Mouse (Mus musculus) fibroblast of lung, adult 2 months (primary cell): ENCODE results near the gene Cnn1.
"Not testable (repeated sequence)": the region's sequence is repeated elsewhere in the genome, so short reads cannot be mapped to it uniquely, and the experiment has no call there.

ENCODE experiments used
- DNase-seq: peaks from one replicate; pipeline ENCODE4 v3.0.0-alpha.2; 2011; ENCODE audit warnings: low read depth

Gene Cnn1

DNA sequence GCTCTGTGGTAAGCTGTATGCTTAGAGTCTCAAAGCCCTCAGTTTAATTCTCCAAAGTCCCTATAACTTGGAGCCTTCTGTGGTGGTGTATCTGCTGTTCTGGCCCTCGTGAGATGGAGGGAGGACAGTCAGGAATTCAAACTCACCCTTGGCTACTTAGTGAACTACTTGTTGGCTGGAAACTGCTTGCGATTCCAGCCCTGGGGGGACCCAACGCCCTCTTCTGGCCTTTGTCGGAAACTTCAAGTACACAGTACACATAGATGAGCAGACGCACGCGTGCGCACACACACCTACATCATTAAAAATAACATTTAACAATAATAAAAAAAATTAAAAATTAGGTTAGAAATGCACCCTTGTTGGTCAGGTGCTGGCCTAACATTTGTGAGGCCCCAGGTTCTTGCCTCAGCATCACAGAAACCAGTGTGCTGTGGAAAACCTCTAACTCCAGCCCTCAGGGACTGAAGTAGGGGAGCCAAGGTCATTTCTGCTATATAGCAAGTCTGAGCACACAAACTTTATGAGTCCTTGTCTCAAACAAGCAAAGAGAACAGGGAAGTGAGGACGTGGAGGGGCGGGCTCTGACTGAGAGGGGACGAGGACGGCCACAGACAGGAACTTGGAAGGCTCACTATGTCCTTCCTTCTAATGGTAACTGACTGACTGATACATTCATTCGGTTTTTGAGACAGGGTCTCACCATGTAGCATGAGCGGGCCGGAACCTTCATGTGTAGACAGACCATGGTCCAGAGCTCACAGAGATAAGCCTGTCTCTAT is 26.4 kb downstream of the Cnn1 start:
- DNase-seq, result no peak

- DNase-seq, result peak; percentile 79
These were observed 32.4 kb downstream of the Cnn1 start for GRCm38 (mm10) chr9:22131226-22131981.

DNA sequence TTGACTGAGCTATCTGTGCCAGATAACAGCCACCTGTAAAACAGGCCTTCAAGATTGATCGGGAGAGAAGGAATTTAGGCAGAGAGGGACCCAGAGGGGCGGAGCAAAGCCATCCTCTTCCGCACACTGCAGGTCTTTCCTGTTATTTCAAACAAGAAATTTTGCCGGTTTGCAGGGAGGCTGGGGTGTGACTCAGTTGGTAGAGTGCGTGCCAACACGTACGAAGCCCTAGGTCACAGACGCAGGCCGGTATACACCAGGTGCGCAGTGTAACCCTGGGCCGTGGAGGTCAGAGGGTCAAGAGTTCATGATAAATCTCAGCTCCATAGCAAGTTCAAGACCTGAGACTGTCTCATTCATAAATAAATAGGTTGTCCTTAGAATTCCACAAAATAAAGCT is 33.2 kb downstream of the Cnn1 start:
- no peak for DNase-seq

DNA sequence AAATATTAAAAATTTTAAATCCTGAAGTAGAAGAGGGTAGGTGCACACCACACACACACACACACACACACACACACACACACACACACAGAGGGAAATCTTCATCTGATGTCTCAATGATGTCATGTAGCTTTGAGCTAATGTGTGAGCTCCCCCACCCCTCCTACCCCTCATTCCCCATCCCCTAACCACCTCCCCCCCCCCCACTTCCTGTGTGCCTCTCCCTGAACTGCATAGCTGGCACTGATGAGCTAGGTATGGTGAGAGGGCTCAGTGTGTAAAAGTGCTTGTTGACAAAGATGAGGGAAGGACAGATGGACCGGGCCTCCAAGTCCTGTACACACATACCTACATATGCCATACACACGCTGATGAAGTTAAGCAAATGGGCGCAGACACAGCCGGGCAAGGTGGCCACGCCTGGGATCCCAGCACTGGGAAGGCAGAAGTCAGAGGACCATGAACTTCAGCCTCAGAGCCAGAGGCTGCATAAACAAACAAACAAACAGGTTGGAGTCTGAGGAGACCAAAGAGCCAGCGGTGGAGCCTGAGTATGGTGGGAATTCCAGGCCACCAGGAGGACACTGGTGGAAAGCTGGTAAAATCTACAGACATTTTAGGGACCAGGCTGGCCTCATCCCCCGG is 35.4 kb downstream of the Cnn1 start:
- DNase-seq, result no peak

DNA sequence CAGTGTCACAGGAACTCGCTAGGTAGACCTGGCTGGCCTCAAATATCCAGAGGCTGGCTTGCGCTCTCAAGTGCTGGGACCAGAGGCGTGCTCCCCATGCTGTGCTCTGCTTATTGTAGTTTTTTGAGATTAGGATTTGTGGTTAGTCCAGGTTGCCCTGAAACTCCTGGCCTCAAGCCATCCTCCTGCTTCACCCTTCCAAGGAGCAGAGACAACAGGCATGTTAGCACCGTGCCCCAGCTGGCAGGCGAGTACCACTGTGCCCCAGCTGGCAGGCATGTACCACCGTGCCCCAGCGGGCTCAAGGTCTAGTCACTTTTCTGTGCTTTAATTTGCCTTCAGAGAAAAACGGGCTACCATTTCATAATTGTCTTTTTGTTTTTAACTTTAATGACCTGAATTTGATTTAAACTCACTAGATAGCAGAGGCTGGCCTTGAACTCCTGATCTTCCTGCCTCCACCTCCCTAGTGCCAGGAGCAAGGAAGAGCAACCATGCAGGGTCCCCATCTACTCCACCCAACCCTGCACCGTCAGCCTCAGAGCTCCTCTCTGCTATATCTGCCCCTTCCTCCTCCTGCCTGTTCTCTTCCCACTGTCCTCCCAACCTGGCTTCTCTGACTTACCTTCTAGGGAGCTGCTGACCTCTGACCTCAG is 36.1 kb downstream of the Cnn1 start:
- no peak for DNase-seq

DNA sequence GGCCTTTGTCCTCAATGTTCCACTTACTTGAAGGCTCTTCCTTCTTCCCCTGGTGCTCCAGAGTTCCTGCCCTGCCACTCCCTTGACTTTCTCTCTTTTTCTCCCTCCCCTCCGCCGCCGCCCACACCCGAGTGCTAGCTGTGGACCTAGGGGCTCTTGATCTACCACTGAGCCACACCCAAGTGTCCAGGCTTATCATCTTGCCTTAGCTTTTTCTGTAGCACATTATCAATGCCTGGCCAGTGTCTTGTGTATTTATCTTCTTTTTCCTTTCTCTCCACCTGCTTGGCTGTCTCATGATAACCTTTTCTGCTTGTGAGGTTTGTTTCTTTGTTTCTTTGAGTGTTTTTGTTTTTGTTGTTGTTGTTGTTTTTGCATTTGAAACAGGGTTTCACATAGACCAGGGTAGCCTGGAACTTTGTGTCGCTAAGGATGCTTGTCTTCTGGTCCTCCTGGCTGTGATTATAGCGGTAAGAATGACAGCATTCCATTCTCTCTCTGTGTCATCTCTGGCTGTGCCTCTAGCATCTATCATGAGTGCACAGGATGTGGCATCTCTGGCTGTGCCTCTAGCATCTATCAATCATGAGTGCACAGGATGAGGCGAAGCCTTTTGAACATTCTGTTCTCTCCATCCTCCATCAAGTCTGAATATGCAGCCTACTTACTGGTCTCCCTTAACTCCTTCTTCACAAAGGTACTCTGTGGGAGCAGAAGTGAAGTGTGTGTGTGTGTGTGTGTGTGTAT is 36.8 kb downstream of the Cnn1 start, which contains the start of gene Acp5:
Gene Acp5, minus strand, starts transcription at position 68 of the 747 bp plus-strand sequence.
- DNase-seq, result no peak

DNA sequence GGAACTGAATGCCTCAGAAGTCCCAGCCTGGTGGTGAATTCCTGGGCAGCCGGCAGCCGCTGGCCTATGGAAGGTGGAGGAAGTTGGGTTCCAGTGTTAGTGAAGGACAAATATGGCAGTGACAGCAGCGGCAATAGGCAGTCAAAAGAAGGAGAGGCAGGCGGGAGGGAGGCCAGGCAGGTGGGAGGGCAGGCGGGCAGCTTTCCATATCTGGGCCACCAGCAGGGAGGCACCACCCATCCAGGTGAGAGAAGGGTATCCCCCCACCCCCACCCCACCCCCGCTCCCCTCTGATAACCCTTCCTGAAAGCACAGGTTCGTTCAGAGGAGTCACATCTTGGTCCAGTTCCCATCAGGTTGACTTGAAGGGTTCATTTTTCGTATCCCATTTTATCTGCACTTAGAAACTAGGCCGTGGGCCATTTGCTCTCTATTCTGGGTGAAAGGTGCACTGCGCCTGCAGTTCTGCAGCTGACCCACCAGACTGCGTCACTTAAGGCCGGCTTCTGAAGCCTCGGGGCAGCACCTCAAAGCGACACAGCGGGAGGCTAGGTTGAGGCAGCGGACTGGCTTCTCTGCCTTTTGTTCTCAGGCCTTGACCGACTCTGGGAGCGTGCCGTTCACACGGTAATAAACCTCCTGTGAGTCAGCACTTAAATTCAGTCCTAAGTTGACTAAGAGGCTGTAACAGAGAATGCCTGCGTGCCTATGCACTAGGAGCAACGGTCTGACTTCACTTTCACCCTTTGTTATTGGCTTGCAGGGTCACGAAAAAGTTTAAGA is 37.9 kb downstream of the Cnn1 start:
- DNase-seq, result peak; percentile 73

DNA sequence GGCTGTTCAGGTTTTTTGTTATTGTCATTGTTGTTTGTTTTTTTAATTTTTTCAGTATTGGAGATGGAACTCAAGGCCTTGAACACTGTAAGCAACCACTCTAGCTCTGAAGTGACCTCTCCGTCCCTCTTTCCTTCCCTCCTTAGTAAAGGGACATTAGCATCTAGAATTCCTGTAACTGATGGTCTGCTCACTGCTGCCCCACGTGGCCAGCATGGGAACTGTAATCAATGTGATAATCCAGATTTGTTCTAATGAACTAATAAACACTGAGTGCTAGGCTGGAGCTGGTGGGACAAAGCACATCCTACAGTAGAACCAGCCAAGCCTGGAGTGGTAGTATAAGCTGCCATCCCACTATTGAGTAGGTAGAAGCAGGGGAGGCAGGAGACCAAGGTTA is 39.5 kb downstream of the Cnn1 start:
- no peak for DNase-seq

GRCm38 (mm10) chr9:22139746-22140145 is 40.7 kb downstream of the Cnn1 start:
- no peak for DNase-seq

DNA sequence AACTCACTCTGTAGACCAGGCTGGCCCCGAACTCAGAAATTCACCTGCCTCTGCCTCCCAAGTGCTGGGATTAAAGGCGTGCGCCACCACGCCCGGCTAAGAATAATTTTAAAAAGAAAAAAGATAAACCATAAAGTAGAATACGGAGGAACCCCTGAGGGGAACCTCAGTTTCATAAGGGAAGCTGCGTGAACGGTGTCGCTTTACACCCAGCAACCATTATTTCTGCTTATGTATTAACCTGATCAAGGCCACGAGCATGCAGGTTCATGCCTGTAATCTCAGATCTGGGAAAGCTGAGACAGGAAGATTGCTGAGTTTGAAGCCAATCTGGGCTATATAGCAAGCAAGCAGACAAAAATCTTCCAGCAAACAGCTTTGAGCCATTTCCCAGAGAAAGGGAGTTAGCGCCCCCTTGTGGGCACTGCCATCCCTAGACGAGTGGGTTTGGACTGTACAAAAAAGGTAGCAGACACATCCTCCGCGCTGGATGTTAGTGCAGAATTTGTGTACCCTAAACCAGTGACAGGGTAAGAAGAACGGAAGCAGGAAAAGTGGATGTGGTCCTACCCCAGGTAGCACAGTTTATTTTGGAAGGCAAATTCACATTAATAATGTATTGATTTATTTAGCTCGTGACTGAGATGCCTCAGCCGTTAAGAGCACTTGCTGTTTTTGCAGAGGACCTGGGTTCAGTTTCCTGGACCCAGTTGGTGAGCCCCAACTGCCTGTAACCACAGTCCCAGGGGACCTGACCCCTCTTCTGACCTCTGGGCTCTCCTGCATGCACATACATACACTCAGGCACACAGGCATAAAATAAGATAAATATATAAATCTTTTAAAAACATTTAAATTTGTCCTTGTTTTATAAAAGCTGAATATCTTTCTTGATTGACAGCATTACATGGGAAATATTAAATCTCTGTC is 44.4 kb downstream of the Cnn1 start:
- no peak for DNase-seq

DNA sequence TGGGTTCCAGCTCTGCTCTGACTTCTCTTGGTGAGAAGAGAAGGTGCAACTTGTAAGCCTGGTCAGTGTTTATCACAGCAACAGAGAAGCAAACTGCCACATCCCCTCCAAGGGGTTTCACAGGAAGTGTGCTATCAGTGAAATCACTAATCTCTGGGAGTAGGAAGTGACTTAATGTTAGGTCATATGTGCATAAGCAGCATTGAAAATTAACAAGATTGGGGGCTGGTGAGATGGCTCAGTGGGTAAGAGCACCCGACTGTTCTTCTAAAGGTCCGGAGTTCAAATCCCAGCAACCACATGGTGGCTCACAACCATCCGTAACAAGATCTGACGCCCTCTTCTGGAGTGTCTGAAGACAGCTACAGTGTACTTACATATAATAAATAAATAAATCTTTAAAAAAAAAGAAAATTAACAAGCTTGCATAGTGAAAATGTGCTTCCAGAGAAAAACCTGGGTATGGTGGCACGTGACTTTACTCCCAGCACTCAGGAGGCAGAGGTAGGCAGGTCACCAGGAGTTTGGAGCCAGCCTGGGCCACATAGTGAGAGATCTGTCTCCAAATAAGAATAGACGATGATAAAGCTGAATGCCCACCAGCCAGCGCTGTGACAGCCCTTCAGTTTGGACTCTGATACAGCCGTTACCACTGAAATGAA is 45.4 kb downstream of the Cnn1 start:
- DNase-seq, result no peak

DNA sequence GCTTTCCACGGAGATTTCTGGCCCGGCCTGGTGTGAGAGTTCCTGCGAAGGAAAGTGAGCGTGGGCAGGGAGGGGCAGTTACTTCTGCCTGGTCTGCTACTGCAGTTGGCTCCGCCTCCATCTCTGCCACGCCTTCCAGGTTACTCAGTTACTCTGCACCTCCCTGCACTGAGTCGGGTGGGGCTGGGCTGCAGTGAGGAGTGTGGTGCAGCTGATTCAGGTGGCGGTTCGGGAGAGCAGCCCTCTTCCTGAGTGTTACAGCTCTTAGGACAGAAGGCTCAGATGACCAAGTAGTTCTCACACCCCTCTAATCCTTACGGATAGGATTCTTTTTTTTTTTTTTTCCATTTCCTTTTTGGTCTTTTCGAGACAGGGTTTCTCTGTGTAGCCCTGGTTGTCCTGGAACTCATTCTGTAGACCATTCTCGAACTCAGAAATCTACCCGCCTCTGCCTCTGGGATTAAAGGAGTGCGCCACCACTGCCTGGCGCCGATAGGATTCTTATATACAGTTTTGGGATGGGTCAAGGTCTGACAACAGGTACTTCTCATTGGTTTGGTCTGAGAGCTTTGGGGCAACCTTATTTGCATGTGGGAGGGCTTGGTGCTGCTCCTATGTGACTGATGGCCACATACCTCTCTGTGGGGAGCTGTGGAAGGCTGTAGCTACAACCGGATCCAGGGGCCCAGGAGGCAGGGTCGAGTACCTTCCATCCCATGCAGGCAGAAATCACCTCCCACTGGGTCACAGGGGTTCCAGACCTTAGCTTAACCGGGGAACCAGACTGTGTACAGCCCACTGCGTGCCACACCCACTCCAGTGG is 50.6 kb downstream of the Cnn1 start:
- no peak for DNase-seq

DNA sequence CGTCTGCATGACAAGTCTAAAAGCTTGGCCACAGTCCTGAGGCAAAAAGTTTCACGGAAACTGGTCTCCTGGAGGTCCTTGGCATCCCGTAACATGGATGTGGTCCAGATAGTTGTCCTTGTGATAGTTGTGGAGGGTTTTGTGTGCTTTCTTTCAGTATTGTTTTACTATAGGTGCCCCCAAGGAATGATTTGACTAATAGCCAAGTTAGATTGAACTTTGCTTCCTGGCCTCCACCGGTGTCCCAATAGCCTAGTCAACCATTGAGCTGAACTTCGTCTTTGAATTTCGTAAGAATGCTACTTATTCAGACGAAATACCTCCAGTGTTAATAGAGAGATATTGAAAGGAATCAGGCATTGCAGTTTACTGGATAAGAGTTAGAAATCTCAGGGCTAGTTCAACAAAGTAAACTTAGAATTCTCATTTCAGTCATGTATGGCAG is 51.3 kb downstream of the Cnn1 start:
- not testable (repeated sequence) for DNase-seq

GRCm38 (mm10) chr9:22150946-22151345 is 51.9 kb downstream of the Cnn1 start:
- DNase-seq, result no peak

GRCm38 (mm10) chr9:22153810-22154209 is 54.8 kb downstream of the Cnn1 start:
- DNase-seq, result no peak

DNA sequence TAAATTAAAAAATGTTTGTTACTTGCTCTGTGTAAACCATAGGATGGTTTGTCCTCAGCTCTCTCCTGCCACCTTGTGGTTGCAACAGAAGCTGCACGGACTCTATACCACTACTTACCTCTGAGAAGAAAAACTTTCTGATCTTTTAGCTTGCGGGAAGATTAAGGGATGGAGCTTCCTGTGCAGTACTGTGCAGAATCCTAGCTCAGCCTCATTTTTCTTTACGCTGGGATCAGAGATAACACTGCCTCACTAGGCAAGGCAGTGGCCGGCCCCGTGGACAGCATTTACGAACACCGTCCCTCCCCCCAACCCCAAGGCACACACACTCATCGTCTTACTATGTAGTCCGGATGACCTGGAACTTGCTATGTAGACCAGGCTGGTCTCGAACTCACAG is 56.6 kb downstream of the Cnn1 start:
- DNase-seq, result no peak

DNA sequence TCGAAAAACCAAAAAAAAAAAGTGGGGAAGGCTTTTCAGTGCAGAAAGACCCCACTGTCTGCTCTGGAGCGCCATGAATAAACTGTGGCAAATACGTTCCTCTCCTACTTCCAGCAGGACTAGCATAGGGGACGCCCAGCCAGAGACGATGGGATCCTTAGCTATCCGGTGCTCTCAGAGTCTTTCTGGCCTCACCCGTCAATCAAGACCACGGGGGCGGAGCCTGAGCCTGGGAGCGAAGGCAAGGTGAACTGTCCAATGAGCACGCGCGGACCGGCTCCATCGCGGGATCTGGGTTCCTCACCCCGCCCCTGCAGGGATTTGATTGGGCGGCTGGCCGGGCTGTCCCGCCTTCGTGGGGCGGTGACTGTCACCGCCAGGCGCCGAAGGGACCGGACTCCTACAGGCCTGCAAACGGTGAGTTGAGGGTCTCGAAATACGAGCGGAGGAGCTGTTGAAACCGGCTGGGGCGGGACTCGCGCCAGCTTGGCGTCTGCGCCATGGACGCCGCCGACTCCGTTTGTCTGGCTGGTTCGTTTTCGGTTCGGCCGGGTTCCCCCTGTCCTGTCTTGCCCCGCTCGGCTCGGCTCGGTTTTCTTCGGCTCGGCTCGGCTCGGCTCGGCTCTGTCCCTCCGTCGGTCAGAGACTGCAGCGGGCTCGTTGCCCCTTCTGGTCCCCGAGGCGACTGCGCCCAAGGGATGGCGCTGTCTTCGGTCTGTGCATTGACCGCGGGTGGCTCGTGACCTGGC is 57.7 kb downstream of the Cnn1 start, which contains the start of gene Pigyl:
Gene Pigyl, plus strand, starts transcription at position 350 of the 749 bp plus-strand sequence.
- DNase-seq, result peak; percentile 88
